Mouse (Mus musculus) olfactory bulb, adult 2 months (tissue): ENCODE data around the gene Prkcz. TPM values are rescaled to one million over a fixed set of nuclear protein-coding genes. Genes with fewer than 3 reads are reported as not detected.

ENCODE experiments used
- H3K27ac ChIP-seq: fragments of 200-500 bp; 2 replicates; pipeline ENCODE4 v1.5.1; 2012; ENCODE audit warnings: low read depth, low read length; ENCODE audit not compliant: insufficient read depth
- H3K4me1 ChIP-seq: fragments of 200-500 bp; 2 replicates; pipeline ENCODE4 v1.6.1; 2012; ENCODE audit warnings: low read length; ENCODE audit not compliant: control insufficient read depth, insufficient read depth
- H3K4me3 ChIP-seq: fragments of 200-500 bp; 2 replicates; pipeline ENCODE4 v1.5.1; 2012; ENCODE audit warnings: mild to moderate bottlenecking, low read depth, low read length, moderate library complexity; ENCODE audit not compliant: insufficient read depth
- CTCF ChIP-seq: fragments of 200-500 bp; IDR thresholded peaks from 2 replicates; pipeline ENCODE4 v1.5.1; 2012; ENCODE audit warnings: low read depth, mild to moderate bottlenecking, low read length, moderate library complexity; ENCODE audit not compliant: insufficient read depth
- POLR2A ChIP-seq: fragments of 200-500 bp; IDR thresholded peaks from 2 replicates; pipeline ENCODE4 v1.6.1; 2012; ENCODE audit warnings: mild to moderate bottlenecking, low read depth, low read length, moderate library complexity; ENCODE audit not compliant: insufficient read depth
- WGBS: fragments of 180-500 bp; shearing (Covaris S2); methylation state at CpG from one replicate; pipeline ENCODE4 v1.1.7; 2018; 5-methylcytosine and 5-hydroxymethylcytosine counted together
- polyA plus RNA-seq: library from polyadenylated mRNA; stranded (reverse); fragments of >200 nt; gene quantifications from 2 replicates; pipeline ENCODE4 v1.2.4, GENCODE M21; 2012; ENCODE audit warnings: low replicate concordance; ENCODE audit not compliant: missing spikeins, insufficient read depth, insufficient read length

The Prkcz gene
- polyA plus RNA-seq, 1 experiment, result not detected

GRCm38 (mm10) chr4:155324511-155324910 is 36.6 kb downstream of the Prkcz start:
- peaks cover 23% of the 10 kb centered on the region for H3K4me1 ChIP-seq
- no peak overlapping the region for H3K27ac ChIP-seq

GRCm38 (mm10) chr4:155323081-155323795 is 37.9 kb downstream of the Prkcz start:
- 90% methylated on average over 3 of the region's 3 CpGs for WGBS
- Histone ChIP-seq H3K4me3 (no peak overlapping the region), H3K4me1 (peaks cover 22% of the 10 kb centered on the region), H3K27ac (no peak overlapping the region)
- no peak for TF ChIP-seq POLR2A

More at GRCm38 (mm10) chr4:155324511-155324910, 36.6 kb downstream of the Prkcz start:
- H3K4me3 ChIP-seq, result no peak overlapping the region
- TF ChIP-seq CTCF (no peak), POLR2A (no peak)
- 74% methylated on average over 8 of the region's 8 CpGs for WGBS

- TF ChIP-seq POLR2A (no peak), CTCF (peak; percentile 65; the same call in 1 of the 2 replicates)
- peaks cover 31% of the 10 kb centered on the region for H3K4me1 ChIP-seq
- 49% methylated on average over 15 of the region's 15 CpGs for WGBS
- H3K4me3 ChIP-seq, result no peak overlapping the region
- no peak overlapping the region for H3K27ac ChIP-seq
Observed at GRCm38 (mm10) chr4:155320281-155321244, 40.6 kb downstream of the Prkcz start.

- TF ChIP-seq POLR2A (no peak), CTCF (no peak)
- peaks cover 28% of the 10 kb centered on the region for H3K4me1 ChIP-seq
- no peak overlapping the region for H3K27ac ChIP-seq
- WGBS, result 56% methylated on average over 2 of the region's 2 CpGs
- no peak overlapping the region for H3K4me3 ChIP-seq
Observed at GRCm38 (mm10) chr4:155318266-155318665, 42.9 kb downstream of the Prkcz start.

- no peak for TF ChIP-seq CTCF
- TF ChIP-seq POLR2A, result no peak
- WGBS, result 84% methylated on average over 3 of the region's 3 CpGs
- Histone ChIP-seq H3K4me3 (no peak overlapping the region), H3K4me1 (peaks cover 15% of the 10 kb centered on the region), H3K27ac (no peak overlapping the region)
Observed at GRCm38 (mm10) chr4:155315031-155315430, 46.1 kb downstream of the Prkcz start.

- TF ChIP-seq CTCF, result no peak
- TF ChIP-seq POLR2A, result no peak
- H3K4me3 ChIP-seq, result no peak overlapping the region
- peak overlapping the region; percentile 38 for H3K27ac ChIP-seq
- 67% methylated on average over 12 of the region's 12 CpGs for WGBS
- peaks cover 44% of the 10 kb centered on the region for H3K4me1 ChIP-seq
Observed at GRCm38 (mm10) chr4:155308679-155309078, 52.5 kb downstream of the Prkcz start.

GRCm38 (mm10) chr4:155308068-155308467 is 53.1 kb downstream of the Prkcz start:
- peak overlapping the region; percentile 2; the same call in 1 of the 2 replicates for H3K4me3 ChIP-seq
- TF ChIP-seq POLR2A, result no peak
- peak; percentile 68 for TF ChIP-seq CTCF
- peaks cover 44% of the 10 kb centered on the region for H3K4me1 ChIP-seq
- under 1% methylated on average over 11 of the region's 11 CpGs for WGBS
- peak overlapping the region; percentile 86 for H3K27ac ChIP-seq

GRCm38 (mm10) chr4:155307591-155307990 is 53.6 kb downstream of the Prkcz start:
- 67% methylated on average over 5 of the region's 5 CpGs for WGBS
- H3K27ac ChIP-seq, result peak overlapping the region; percentile 86
- peaks cover 44% of the 10 kb centered on the region for H3K4me1 ChIP-seq
- TF ChIP-seq POLR2A, result no peak
- TF ChIP-seq CTCF, result no peak
- H3K4me3 ChIP-seq, result peak overlapping the region; percentile 2; the same call in 1 of the 2 replicates
